Mouse (Mus musculus) thymus, postnatal 25 days (tissue): ENCODE results near the gene Ccni.

Source experiments
- DNase-seq: peaks from one replicate; pipeline ENCODE4 v3.0.0; 2022

Ccni gene

GRCm38 (mm10) chr5:93135368-93136107 lies 70.8 kb downstream of the Ccni start:
- peak; percentile 7 for DNase-seq

- no peak for DNase-seq
Measured at GRCm38 (mm10) chr5:93133445-93134244, 72.7 kb downstream of the Ccni start.
